Mouse (Mus musculus) limb, embryonic 13.5 days (tissue): ENCODE measurements around the gene Gm5089. TPM values are rescaled to one million over a fixed set of nuclear protein-coding genes. Genes with fewer than 3 reads are reported as not detected.

ENCODE experiments used
- ATAC-seq: fragments of 200-750 bp; cut with Nextera tagmentation; 2 replicates; pipeline ENCODE4 v1.8.0; 2017; ENCODE audit warnings: low read depth, moderate number of reproducible peaks, moderate TSS enrichment; ENCODE audit not compliant: low FRiP score
- H3K27ac ChIP-seq: fragments of 300-500 bp; sonication (generic); 2 replicates; pipeline ENCODE4 v1.5.1; 2015; ENCODE audit warnings: inconsistent platforms, mild to moderate bottlenecking, moderate library complexity
- H3K27me3 ChIP-seq: fragments of 300-500 bp; sonication (generic); 2 replicates; pipeline ENCODE4 v1.6.1; 2015; ENCODE audit warnings: mild to moderate bottlenecking, inconsistent platforms
- H3K36me3 ChIP-seq: fragments of 300-500 bp; sonication (generic); 2 replicates; pipeline ENCODE4 v1.6.1; 2015; ENCODE audit warnings: inconsistent platforms, mild to moderate bottlenecking, moderate library complexity
- H3K4me1 ChIP-seq: fragments of 300-500 bp; sonication (generic); 2 replicates; pipeline ENCODE4 v1.6.1; 2015; ENCODE audit warnings: inconsistent platforms
- H3K4me2 ChIP-seq: fragments of 300-500 bp; sonication (generic); replicated peaks from 2 replicates; pipeline ENCODE4 v1.6.1; 2015; ENCODE audit warnings: inconsistent platforms, mild to moderate bottlenecking, moderate library complexity
- H3K4me3 ChIP-seq: fragments of 300-500 bp; sonication (generic); 2 replicates; pipeline ENCODE4 v1.5.1; 2015; ENCODE audit warnings: moderate library complexity, mild to moderate bottlenecking, inconsistent platforms
- H3K9ac ChIP-seq: fragments of 300-500 bp; sonication (generic); 2 replicates; pipeline ENCODE4 v1.6.1; 2015; ENCODE audit warnings: mild to moderate bottlenecking, inconsistent platforms
- H3K9me3 ChIP-seq: fragments of 300-500 bp; sonication (generic); 2 replicates; pipeline ENCODE4 v1.6.1; 2016; ENCODE audit warnings: inconsistent platforms
- WGBS: fragments of 180-500 bp; shearing (Covaris S2); methylation state at CpG from one replicate; pipeline ENCODE4 v1.1.7; 2015; 5-methylcytosine and 5-hydroxymethylcytosine counted together
- polyA plus RNA-seq: library from polyadenylated mRNA; unstranded; fragments of >200 nt; fragmentation: Nextera tagmentation; extraction: Ambion mirVana; gene quantifications from 2 replicates; pipeline ENCODE4 v1.2.1, GENCODE M21; 2015

Gm5089 gene
- polyA plus RNA-seq, 1 experiment from 2014 or later = 0.37 TPM

DNA sequence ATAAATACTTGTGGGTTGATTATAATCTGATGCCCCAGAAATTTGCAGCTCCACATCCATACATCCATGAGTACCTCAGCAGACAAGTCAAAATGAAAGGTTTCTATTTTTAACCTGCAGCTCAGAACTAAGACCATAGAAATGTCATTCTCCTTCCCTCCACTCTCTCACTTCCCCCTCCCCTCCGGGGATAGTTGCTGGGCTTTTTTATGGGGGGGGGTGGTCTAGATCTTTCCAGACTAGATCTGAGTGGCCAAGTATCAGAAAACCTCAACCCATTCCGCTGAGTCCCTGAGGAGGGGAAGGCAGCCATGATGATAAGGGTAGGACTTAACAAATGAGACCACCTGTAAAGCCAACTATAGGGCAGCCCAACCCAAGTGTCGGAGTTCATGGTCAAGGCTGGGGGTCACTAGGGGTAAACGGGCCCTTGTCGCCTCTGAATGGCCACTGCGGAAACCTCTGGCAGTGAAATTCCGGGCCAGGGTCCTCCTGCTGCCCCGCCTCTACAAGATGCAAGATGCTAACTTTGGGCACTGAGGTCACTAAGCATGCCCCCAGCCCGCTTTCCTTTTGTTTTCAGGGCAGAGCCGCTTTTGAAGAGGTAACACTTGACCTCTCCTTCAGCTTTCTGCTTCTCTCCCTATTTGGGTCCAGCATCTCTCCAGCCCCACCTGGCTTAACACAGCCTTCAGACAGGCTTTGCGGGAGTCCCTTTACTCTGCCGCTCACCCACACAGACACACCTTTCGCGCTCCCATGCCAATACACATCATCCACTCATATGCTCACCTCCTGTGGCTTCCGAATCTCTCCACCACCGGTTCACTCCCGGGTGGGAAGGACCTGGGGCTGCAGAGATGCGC is 32.9 kb upstream of the Gm5089 start:
- Histone ChIP-seq H3K4me3 (no peak overlapping the region), H3K9me3 (no peaks in the 10 kb centered on the region), H3K9ac (no peak overlapping the region), H3K27ac (no peak overlapping the region), H3K4me2 (0 out of 2 replicates have a peak overlapping the region, but pooled peaks have one; percentile 11), H3K4me1 (peaks cover 36% of the 10 kb centered on the region), H3K27me3 (peaks cover 69% of the 10 kb centered on the region), H3K36me3 (no peaks in the 10 kb centered on the region)
- WGBS = 8% methylated on average over 18 of the region's 18 CpGs
- no peak for ATAC-seq

DNA sequence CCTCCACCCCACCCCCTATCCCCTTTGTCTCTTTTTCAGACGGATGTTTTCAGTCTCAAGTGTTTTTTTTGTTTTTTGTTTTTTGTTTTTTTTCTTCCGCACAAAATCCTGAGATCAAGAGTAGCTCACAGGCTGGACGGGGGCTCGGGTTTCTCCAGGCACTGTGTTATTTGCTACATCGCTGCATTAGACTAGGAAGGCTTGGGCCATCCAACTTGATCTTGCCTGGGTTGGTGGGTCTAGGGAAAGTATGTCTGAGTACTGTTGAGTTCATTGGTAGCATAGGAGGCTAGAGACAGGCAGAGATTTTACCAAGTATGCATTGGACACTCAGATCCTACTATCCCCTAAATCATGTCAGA is 32.1 kb upstream of the Gm5089 start:
- no peak for ATAC-seq

DNA sequence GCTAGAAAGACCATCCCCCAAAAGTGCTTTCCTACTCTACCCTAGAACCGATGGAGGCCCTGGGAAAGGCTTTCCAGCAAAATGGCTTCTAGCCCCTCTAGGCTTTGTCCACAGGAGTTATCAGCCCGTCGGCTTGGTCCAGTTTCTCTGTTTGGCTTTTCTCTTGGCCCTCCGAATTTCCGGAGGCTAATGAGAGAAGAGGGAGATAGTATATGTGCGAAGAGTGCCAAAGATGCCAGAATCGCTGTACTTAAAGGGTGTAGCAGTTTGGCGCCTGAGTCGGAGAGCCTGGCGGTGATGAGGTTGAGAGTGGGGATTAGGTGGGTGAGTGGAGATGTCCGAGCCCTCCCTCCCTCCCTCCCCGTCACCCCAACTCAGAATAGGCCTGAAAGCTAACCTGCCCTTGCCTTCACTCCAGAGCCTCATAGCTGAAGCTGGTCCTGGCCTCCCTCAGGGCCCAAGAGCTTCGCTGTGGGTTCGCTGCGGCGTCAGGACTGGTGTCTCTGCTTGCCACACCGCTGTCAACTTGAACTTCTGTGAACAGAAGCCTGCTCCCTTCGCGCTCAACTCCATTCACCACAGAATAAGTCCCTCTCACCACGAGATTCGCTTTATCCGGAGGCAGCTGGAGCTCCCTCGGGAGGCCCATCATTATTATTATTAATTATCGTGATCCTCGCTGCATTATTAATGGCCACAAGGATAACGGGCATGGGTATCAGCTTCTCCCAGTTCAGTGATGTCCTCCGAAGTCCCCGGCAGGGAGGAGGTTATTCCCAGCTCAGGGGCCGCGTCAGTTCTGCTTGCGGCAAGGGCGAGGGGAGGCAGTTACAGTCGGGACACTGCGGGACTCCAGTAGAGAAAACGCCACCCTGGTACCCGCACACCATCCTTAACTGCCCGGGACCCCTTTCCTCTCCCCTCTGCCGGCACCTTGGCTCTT is 31.4 kb upstream of the Gm5089 start:
- ATAC-seq = no peak
- Histone ChIP-seq H3K9me3 (no peaks in the 10 kb centered on the region), H3K27me3 (peaks cover 80% of the 10 kb centered on the region), H3K36me3 (no peaks in the 10 kb centered on the region), H3K4me3 (peak overlapping the region; percentile 19), H3K4me1 (peaks cover 42% of the 10 kb centered on the region), H3K4me2 (peak overlapping the region; percentile 49), H3K27ac (no peak overlapping the region), H3K9ac (peak overlapping the region; percentile 43)
- 5% methylated on average over 38 of the region's 38 CpGs for WGBS

More for the DNA sequence above, 32.1 kb upstream of the Gm5089 start:
- peaks cover 42% of the 10 kb centered on the region for H3K4me1 ChIP-seq
- H3K4me3 ChIP-seq = 0 out of 2 replicates have a peak overlapping the region, but pooled peaks have one; percentile 19
- WGBS = 3% methylated on average over 5 of the region's 5 CpGs
- no peak overlapping the region for H3K27ac ChIP-seq
- peak overlapping the region; percentile 49 for H3K4me2 ChIP-seq
- 0 out of 2 replicates have a peak overlapping the region, but pooled peaks have one; percentile 43 for H3K9ac ChIP-seq
- no peaks in the 10 kb centered on the region for H3K9me3 ChIP-seq
- peaks cover 76% of the 10 kb centered on the region for H3K27me3 ChIP-seq
- H3K36me3 ChIP-seq = no peaks in the 10 kb centered on the region

DNA sequence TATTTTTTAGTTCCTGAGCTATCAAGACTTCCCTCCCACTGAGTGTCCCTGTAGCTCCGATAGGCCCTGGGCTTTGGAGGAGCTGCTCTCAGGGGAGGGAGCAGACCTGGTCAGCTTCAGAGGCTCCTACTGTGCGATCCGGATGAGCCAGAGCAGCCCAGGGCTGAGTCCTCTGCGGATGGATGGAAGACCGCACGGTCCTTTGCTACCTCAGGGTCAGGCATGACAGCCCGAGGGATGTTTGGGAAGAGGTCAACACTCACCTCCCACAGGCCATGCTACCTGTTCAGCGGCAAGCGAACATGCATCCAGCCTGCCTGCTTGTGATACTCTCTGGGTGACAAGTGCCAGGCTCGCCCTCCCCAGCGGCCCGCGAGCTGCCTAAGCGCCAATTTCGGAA is 30.3 kb upstream of the Gm5089 start:
- no peak overlapping the region for H3K27ac ChIP-seq
- 12% methylated on average over 15 of the region's 15 CpGs for WGBS
- 0 out of 2 replicates have a peak overlapping the region, but pooled peaks have one; percentile 7 for H3K4me3 ChIP-seq
- 0 out of 2 replicates have a peak overlapping the region, but pooled peaks have one; percentile 43 for H3K9ac ChIP-seq
- H3K9me3 ChIP-seq = no peaks in the 10 kb centered on the region
- H3K27me3 ChIP-seq = peaks cover 78% of the 10 kb centered on the region
- H3K4me2 ChIP-seq = peak overlapping the region; percentile 48
- no peak for ATAC-seq
- peaks cover 45% of the 10 kb centered on the region for H3K4me1 ChIP-seq
- H3K36me3 ChIP-seq = no peaks in the 10 kb centered on the region

DNA sequence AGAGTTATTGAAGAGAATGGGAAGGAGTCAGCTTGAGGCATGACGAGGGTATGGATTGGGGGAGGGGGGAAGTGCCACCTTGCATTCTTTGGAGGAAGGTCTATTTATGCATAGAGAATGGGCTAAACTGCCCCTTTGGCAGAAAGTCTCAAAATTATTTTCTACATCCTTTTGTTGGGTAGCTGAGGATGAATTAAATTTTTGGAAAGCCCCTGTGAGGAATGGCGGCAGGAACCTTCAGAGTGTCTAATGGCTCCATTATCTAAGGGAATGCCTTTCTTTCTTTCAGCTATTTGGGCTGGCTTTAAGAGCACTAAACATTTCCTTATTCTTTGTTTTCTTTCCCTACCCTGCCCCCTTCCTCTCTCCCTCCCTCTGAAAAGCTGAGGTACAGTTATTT is 29.4 kb upstream of the Gm5089 start:
- H3K27ac ChIP-seq = no peak overlapping the region
- no peak overlapping the region for H3K4me3 ChIP-seq
- H3K9ac ChIP-seq = no peak overlapping the region
- H3K4me1 ChIP-seq = peaks cover 45% of the 10 kb centered on the region
- H3K4me2 ChIP-seq = peak overlapping the region; percentile 48
- H3K9me3 ChIP-seq = no peaks in the 10 kb centered on the region
- no peak for ATAC-seq
- H3K27me3 ChIP-seq = peaks cover 83% of the 10 kb centered on the region
- H3K36me3 ChIP-seq = no peaks in the 10 kb centered on the region
- 13% methylated on average over 2 of the region's 2 CpGs for WGBS

DNA sequence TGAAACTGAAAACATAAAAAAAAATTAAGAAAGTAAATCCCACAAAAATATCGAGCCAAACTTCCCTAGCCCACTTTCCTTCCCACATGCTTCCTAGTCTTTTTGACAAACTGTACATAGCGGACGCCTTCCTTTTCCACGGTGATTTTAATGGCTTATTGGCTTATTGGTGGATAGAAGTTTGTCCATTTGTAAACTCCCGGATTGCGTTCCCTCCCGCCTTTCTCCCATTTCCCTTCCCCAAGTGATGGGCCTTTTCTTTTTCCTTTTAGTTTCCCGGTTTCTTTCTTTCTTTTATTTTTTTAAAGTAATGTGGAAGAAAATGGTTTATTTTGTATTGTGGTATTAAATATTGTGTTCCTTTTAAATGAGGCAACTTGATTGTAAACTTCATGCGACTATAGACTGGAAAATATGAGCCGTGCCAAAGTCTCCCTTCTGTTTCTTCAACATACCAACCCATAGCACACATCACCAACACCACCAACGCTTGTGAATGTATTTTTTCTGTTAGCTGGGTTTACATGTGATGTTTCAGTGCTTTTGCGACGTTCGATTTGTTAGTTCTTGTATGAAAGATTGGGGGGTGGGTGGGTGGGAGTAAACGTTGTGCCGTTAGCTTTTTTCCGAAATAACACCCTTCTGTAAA is 28.7 kb upstream of the Gm5089 start:
- Histone ChIP-seq H3K9me3 (no peaks in the 10 kb centered on the region), H3K4me3 (peak overlapping the region; percentile 64), H3K27me3 (peaks cover 81% of the 10 kb centered on the region), H3K4me1 (peaks cover 41% of the 10 kb centered on the region), H3K4me2 (peak overlapping the region; percentile 80), H3K36me3 (no peaks in the 10 kb centered on the region), H3K9ac (no peak overlapping the region), H3K27ac (no peak overlapping the region)
- 22% methylated on average over 17 of the region's 17 CpGs for WGBS
- ATAC-seq = no peak

DNA sequence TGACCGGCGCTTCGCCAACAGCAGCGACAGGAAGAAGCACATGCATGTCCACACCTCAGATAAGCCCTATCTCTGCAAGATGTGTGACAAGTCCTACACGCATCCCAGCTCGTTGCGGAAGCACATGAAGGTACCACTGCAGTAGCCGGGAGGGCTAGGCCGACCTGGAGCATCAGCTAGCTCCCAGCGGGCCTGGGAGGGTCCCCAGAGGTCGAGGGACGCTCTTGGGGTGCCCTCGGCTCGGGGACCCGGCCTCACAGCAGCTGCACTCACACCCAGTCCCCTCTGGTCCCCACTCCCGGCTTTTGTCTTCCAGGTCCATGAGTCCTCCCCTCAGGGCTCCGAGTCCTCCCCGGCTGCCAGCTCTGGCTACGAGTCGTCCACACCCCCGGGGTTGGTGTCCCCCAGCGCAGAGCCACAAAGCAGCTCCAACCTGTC is 27.7 kb upstream of the Gm5089 start:
- Histone ChIP-seq H3K27ac (peak overlapping the region; percentile 1; the same call in 1 of the 2 replicates), H3K4me3 (peak overlapping the region; percentile 64), H3K9ac (peak overlapping the region; percentile 83), H3K4me1 (peaks cover 42% of the 10 kb centered on the region), H3K36me3 (no peaks in the 10 kb centered on the region), H3K4me2 (peak overlapping the region; percentile 80), H3K27me3 (peaks cover 79% of the 10 kb centered on the region), H3K9me3 (no peaks in the 10 kb centered on the region)
- under 1% methylated on average over 22 of the region's 22 CpGs for WGBS
- ATAC-seq = no peak

DNA sequence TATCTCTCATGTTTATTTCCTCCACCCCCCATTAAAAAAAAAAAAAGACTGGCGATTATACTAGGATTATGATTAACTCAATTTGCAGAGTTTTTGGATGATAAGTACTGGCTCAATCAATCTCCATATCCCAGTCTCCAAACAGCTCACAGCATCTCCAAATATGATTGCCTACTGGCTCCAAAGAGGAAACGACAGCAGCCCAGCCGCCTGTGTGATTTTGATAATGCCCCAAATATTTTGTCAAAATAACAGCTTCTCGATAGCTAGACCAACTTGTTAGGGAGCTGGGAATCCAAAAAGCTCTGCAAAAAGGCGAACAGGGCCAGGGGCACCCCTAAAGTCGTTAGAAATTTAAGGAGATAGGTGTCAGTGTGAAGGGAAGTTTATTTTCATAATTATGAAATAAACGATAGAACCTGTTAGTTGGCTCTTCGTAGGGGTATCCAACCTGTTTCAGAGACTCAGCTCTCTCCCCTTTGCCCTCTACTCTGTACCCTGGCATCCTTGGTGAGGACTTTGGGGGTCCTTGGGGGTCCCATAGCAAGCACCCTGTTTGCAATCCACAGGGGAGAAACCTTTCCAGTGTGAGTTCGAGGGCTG is 27.2 kb upstream of the Gm5089 start:
- peaks cover 79% of the 10 kb centered on the region for H3K27me3 ChIP-seq
- H3K27ac ChIP-seq = 0 out of 2 replicates have a peak overlapping the region, but pooled peaks have one; percentile 1
- peak overlapping the region; percentile 64 for H3K4me3 ChIP-seq
- no peaks in the 10 kb centered on the region for H3K9me3 ChIP-seq
- H3K4me1 ChIP-seq = peaks cover 48% of the 10 kb centered on the region
- ATAC-seq = no peak
- H3K36me3 ChIP-seq = no peaks in the 10 kb centered on the region
- 2% methylated on average over 9 of the region's 9 CpGs for WGBS
- H3K4me2 ChIP-seq = peak overlapping the region; percentile 80
- H3K9ac ChIP-seq = peak overlapping the region; percentile 83

DNA sequence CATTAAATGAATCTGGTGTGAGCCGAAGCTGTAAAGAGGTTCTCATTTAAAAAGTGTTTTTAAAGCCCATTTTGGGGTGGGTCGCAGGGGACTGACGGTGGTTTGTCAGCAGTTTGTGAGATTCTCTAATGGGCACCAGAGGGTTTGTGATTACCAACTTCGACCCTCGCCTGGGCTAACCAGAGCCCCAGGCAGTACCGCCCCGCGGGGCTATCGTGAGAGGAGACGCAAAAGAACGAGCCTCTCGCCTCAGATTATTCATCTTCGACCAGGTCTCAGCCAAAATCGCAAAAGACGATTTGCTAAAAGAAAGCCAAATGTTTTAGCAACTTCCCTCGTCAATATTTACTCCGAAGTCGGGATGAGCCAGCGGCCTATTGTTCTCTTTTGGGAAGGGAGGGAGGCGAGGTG is 26.4 kb upstream of the Gm5089 start:
- Histone ChIP-seq H3K27ac (peak overlapping the region; percentile 93; the same call in 1 of the 2 replicates), H3K4me2 (peak overlapping the region; percentile 80)
- no peak for ATAC-seq

DNA sequence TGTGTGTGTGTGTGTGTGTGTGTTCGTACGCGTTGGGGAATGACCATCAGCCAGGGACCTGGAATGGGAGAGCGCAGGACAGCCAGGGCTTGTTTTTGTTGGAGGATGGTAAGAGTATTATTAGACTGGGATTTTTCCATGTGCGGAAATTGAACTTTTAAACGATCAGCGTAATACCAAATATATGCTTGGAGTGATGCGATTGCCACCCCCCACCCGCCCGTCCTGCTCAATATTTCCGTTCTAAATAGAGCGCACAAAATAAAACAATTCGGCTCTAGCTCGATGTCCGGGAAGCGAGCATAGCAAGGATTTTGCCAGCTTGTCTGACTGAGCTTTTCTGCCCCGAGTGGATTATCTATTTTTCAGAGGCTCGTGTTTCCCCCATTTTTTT is 25.9 kb upstream of the Gm5089 start:
- no peak for ATAC-seq
- Histone ChIP-seq H3K4me3 (peak overlapping the region; percentile 64), H3K36me3 (no peaks in the 10 kb centered on the region), H3K4me1 (peaks cover 41% of the 10 kb centered on the region), H3K4me2 (peak overlapping the region; percentile 80), H3K9ac (peak overlapping the region; percentile 83), H3K27ac (peak overlapping the region; percentile 93), H3K9me3 (no peaks in the 10 kb centered on the region), H3K27me3 (peaks cover 78% of the 10 kb centered on the region)
- 2% methylated on average over 18 of the region's 18 CpGs for WGBS

More for the DNA sequence above, 26.4 kb upstream of the Gm5089 start:
- WGBS = under 1% methylated on average over 20 of the region's 20 CpGs
- peaks cover 79% of the 10 kb centered on the region for H3K27me3 ChIP-seq
- no peaks in the 10 kb centered on the region for H3K36me3 ChIP-seq
- H3K4me1 ChIP-seq = peaks cover 43% of the 10 kb centered on the region
- H3K9ac ChIP-seq = peak overlapping the region; percentile 83
- H3K4me3 ChIP-seq = peak overlapping the region; percentile 64
- H3K9me3 ChIP-seq = no peaks in the 10 kb centered on the region
